Mouse (Mus musculus): Measurements from ENCODE around the gene Neu4. TPM values are rescaled to one million over a fixed set of nuclear protein-coding genes. Genes with fewer than 3 reads are reported as not detected.
A peak's percentile ranks its signal among the peaks of the same experiment; 100 is the strongest.

The Neu4 gene
- polyA plus RNA-seq, 1 experiment: not detected

DNA sequence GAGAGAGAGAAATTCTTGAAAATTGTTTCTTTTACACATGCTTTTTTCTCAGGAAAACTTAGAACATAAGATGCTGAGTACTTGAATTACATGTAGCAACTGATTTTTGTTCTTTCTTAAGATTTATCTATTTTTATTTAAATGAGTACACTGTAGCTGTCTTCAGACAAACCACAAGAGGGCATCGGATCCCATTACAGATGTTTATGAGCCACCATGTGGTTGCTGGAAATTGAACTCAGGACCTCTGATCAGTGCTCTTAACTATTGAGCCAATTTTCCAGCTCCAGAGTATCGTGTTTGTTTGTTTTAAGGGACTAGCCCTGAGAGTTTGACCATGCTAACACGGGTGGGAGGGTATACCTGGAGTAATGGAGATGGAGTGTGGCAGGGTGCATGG is 8.6 kb upstream of the Neu4 start:
- TF ChIP-seq CTCF (IDR thresholded peaks at IDR 0.05; ENCODE audit: low read depth, low read length) (no peak), POLR2A (IDR thresholded peaks at IDR 0.05; ENCODE audit: borderline replicate concordance, low read depth, low read length) (no peak)
- Histone ChIP-seq H3K4me1 (ENCODE audit: control insufficient read depth, insufficient read depth, low read length) (no peaks in the 10 kb centered on the region), H3K27ac (ENCODE audit: insufficient read depth, low read depth, low read length) (no peak overlapping the region), H3K4me3 (ENCODE audit: insufficient read depth, low read length) (no peak overlapping the region)

GRCm38 (mm10) chr1:94027506-94028108 is 7.4 kb downstream of the Neu4 start:
- TF ChIP-seq POLR2A (IDR thresholded peaks at IDR 0.05; ENCODE audit: borderline replicate concordance, low read depth, low read length) (no peak), CTCF (IDR thresholded peaks at IDR 0.05; ENCODE audit: low read depth, low read length) (no peak)

GRCm38 (mm10) chr1:94028741-94029140 is 8.5 kb downstream of the Neu4 start:
- Histone ChIP-seq H3K4me1 (ENCODE audit: control insufficient read depth, insufficient read depth, low read length) (no peaks in the 10 kb centered on the region), H3K4me3 (ENCODE audit: insufficient read depth, low read length) (no peak overlapping the region), H3K27ac (ENCODE audit: insufficient read depth, low read depth, low read length) (no peak overlapping the region)
- TF ChIP-seq CTCF (IDR thresholded peaks at IDR 0.05; ENCODE audit: low read depth, low read length) (no peak), POLR2A (IDR thresholded peaks at IDR 0.05; ENCODE audit: borderline replicate concordance, low read depth, low read length) (no peak)

More at GRCm38 (mm10) chr1:94027506-94028108, 7.4 kb downstream of the Neu4 start:
- Histone ChIP-seq H3K27ac (ENCODE audit: insufficient read depth, low read depth, low read length) (no peak overlapping the region), H3K4me1 (ENCODE audit: control insufficient read depth, insufficient read depth, low read length) (no peaks in the 10 kb centered on the region), H3K4me3 (ENCODE audit: insufficient read depth, low read length) (no peak overlapping the region)

DNA sequence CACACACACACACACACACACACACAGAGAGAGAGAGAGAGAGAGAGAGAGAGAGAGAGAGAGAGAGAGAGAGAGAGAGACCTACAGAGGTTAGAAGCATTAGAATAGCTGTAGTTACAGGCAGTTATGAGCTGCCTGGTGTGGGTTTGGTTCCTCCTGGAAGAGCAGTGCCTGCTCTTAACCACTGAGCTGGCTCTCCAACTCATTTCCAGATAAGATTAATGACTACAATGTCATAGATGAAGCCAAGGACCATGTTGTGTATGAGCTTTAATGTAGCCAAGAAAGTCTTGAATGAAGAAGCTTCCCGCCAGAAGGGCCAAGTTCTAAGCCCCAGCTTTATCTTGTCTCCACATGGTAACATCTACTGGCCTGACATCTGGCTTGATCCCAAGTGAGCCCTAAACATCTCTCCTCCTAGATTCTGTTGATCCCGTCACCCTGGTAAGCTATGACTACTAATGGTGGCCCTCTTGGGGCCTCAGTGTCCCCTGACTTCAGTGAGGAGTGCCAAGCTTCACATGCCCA is 12.9 kb downstream of the Neu4 start:
- no peak for TF ChIP-seq POLR2A (IDR thresholded peaks at IDR 0.05; ENCODE audit: borderline replicate concordance, low read depth, low read length)
- no peak for TF ChIP-seq CTCF (IDR thresholded peaks at IDR 0.05; ENCODE audit: low read depth, low read length)
- Histone ChIP-seq H3K4me1 (ENCODE audit: control insufficient read depth, insufficient read depth, low read length) (no peaks in the 10 kb centered on the region), H3K27ac (ENCODE audit: insufficient read depth, low read depth, low read length) (no peak overlapping the region), H3K4me3 (ENCODE audit: insufficient read depth, low read length) (no peak overlapping the region)

DNA sequence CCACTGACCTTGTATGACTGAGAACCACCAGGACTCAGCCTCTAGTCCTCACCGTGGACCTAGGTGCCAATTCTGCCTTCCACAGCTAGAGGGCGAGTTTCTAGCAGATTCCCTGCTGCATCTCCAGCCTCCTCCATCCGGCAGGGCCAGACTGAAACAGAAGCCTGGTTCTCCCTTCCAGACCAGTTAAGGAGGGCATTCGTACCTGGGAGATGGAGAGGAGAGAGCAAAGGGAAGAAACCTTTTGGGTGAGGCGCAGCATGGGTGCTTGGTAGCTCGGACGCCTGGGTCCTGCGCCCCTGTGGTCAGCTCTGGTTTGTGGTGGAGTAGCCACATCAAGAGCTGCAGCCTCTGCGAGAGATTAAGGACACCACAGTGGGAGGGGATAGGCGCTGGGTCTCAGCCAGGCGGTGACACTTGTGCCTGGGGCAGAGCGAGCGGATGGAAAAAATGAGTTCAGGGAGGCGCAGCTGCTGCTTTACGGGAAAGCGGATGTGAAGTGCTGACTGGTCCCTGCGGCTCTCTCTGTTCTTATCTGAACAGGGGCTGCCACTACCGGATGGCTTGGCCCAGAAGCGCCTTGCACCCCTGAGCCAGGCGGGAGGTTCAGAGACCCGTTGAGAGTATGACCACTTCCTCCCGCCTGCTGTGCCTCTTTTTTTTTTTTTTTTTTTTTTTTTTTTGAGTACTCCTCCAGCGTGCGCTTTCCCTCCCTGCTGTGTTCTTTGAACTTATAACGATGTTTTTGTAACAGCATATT is 14.9 kb downstream of the Neu4 start:
- peak; percentile 65 for TF ChIP-seq CTCF (IDR thresholded peaks at IDR 0.05; ENCODE audit: low read depth, low read length)
- no peak for TF ChIP-seq POLR2A (IDR thresholded peaks at IDR 0.05; ENCODE audit: borderline replicate concordance, low read depth, low read length)
- Histone ChIP-seq H3K4me3 (ENCODE audit: insufficient read depth, low read length) (peak overlapping the region; percentile 54), H3K4me1 (ENCODE audit: control insufficient read depth, insufficient read depth, low read length) (no peaks in the 10 kb centered on the region), H3K27ac (ENCODE audit: insufficient read depth, low read depth, low read length) (no peak overlapping the region)

DNA sequence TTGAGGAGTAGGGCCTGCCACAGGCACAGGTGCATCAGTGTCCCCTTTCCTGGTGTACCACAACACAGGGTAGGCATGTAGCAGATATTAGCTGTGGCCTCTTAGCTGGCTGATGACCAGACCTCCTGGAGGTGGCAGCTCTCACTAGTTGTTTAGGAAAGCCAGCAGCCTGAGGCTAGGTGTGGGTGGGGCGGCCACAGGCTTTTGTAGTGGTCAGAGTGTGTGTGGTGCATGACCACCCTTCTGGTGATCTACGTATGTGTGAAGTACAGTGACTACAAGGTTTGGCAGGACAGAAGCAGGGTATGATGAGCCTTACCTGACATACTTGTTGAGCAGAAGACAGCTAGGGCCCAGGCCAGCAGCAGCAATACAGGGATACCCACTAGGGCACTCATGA is 20.1 kb downstream of the Neu4 start:
- TF ChIP-seq CTCF (IDR thresholded peaks at IDR 0.05; ENCODE audit: low read depth, low read length): no peak
- TF ChIP-seq POLR2A (IDR thresholded peaks at IDR 0.05; ENCODE audit: borderline replicate concordance, low read depth, low read length): no peak
- Histone ChIP-seq H3K4me3 (ENCODE audit: insufficient read depth, low read length) (no peak overlapping the region), H3K4me1 (ENCODE audit: control insufficient read depth, insufficient read depth, low read length) (no peaks in the 10 kb centered on the region), H3K27ac (ENCODE audit: insufficient read depth, low read depth, low read length) (no peak overlapping the region)

GRCm38 (mm10) chr1:94045559-94045958 is 25.3 kb downstream of the Neu4 start:
- H3K27ac ChIP-seq (ENCODE audit: insufficient read depth, low read depth, low read length): no peak overlapping the region
- no peaks in the 10 kb centered on the region for H3K4me1 ChIP-seq (ENCODE audit: control insufficient read depth, insufficient read depth, low read length)
- TF ChIP-seq POLR2A (IDR thresholded peaks at IDR 0.05; ENCODE audit: borderline replicate concordance, low read depth, low read length): no peak
- TF ChIP-seq CTCF (IDR thresholded peaks at IDR 0.05; ENCODE audit: low read depth, low read length): no peak
- H3K4me3 ChIP-seq (ENCODE audit: insufficient read depth, low read length): no peak overlapping the region

DNA sequence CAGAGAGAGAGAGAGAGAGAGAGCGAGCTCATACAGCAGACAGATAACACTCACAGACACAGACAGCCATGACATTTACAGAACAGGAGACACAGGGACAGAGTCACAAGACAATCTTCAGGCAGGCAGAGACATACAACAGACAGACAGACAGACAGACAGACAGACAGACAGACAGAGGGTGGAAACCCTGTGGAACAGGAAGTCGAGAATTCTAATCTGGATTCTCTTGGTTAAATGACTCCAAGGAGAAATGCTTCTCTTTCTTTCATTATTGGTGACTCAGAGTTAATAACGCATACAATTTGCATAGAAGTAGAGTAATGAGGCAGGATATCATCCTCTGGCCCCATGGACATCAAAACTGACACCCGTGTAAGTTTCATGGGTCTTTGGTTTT is 26.3 kb downstream of the Neu4 start:
- H3K27ac ChIP-seq (ENCODE audit: insufficient read depth, low read depth, low read length): no peak overlapping the region
- no peak overlapping the region for H3K4me3 ChIP-seq (ENCODE audit: insufficient read depth, low read length)
- TF ChIP-seq POLR2A (IDR thresholded peaks at IDR 0.05; ENCODE audit: borderline replicate concordance, low read depth, low read length) (no peak), CTCF (IDR thresholded peaks at IDR 0.05; ENCODE audit: low read depth, low read length) (no peak)
- no peaks in the 10 kb centered on the region for H3K4me1 ChIP-seq (ENCODE audit: control insufficient read depth, insufficient read depth, low read length)

- H3K4me1 ChIP-seq (ENCODE audit: control insufficient read depth, insufficient read depth, low read length): peaks cover 24% of the 10 kb centered on the region
- no peak overlapping the region for H3K4me3 ChIP-seq (ENCODE audit: insufficient read depth, low read length)
- H3K27ac ChIP-seq (ENCODE audit: insufficient read depth, low read depth, low read length): no peak overlapping the region
- TF ChIP-seq POLR2A (IDR thresholded peaks at IDR 0.05; ENCODE audit: borderline replicate concordance, low read depth, low read length) (no peak), CTCF (IDR thresholded peaks at IDR 0.05; ENCODE audit: low read depth, low read length) (no peak)
Measured at GRCm38 (mm10) chr1:94051104-94051503, 30.9 kb downstream of the Neu4 start.

DNA sequence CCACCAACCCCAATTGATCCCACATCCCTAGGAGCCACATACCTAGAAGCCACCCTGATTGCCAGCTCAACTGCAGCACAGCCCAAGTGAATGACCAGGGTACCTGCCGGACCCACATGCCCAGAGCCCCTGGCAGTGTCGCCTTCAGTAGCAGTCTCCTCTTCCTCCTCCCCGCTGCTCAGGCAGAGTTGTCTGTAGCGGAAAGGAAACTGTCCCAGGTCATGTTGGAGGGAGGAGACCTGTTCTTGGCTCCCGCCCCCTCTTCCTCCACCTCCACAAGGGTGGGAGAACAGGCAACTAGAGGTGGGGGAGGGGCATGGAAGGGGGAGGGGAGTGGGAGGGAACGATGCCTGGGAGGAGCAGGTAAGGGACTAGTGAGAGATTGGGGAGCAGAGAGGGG is 32.1 kb downstream of the Neu4 start, which contains the start of gene Pdcd1:
Gene Pdcd1, minus strand, starts transcription at position 181 of the 400 bp plus-strand sequence.
- no peak within 1 kb of the TSS for H3K4me3 ChIP-seq (ENCODE audit: insufficient read depth, low read length)
- TF ChIP-seq CTCF (IDR thresholded peaks at IDR 0.05; ENCODE audit: low read depth, low read length): no peak
- no peak for TF ChIP-seq POLR2A (IDR thresholded peaks at IDR 0.05; ENCODE audit: borderline replicate concordance, low read depth, low read length)
- H3K27ac ChIP-seq (ENCODE audit: insufficient read depth, low read depth, low read length): no peak within 1 kb of the TSS
- H3K4me1 ChIP-seq (ENCODE audit: control insufficient read depth, insufficient read depth, low read length): peaks cover 27% of the 10 kb centered on the region

Data from bone marrow macrophage, adult 2 months (primary cell).